Mouse (Mus musculus): ENCODE measurements around the gene Adamts17.

DNA sequence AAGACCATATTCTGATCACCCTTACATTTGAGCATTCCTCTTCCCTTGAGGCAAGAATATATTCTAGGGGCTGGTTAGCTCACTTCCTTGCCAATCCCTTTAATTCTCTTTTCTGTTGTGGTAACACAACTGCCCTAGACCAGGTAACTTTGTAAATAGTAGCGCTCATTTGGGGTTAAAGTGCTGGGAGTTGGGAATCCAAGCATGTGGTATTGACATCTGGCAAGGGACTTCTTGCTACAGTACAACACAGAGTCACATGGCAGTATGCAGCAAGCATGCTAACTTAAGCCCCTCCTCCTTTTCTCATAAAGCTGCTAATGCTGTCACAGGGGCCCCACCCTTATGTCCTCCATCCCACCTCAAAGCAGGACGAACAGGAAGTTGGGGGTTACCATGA is 97.4 kb downstream of the Adamts17 start:
- TF ChIP-seq CTCF (IDR thresholded peaks at IDR 0.05; ENCODE audit: control insufficient read depth, insufficient read depth, insufficient replicate concordance, low read depth, low read length): no peak
- TF ChIP-seq POLR2A (IDR thresholded peaks at IDR 0.05; ENCODE audit: control insufficient read depth, low read depth, low read length): no peak
